Mouse (Mus musculus) neural tube, embryonic 14.5 days (tissue): Measurements from ENCODE around the gene Ccdc144b. TPM values are rescaled to one million over a fixed set of nuclear protein-coding genes. Genes with fewer than 3 reads are reported as not detected.

Experiments
- ATAC-seq: fragments of 200-750 bp; cut with Nextera tagmentation; 2 replicates; pipeline ENCODE4 v1.8.0; 2017; ENCODE audit warnings: low read depth, mild to moderate bottlenecking, moderate TSS enrichment, moderate library complexity
- H3K27ac ChIP-seq: fragments of 300-500 bp; sonication (generic); 2 replicates; pipeline ENCODE4 v1.5.1; 2014; ENCODE audit warnings: low read depth, mild to moderate bottlenecking, control low read depth, low read length, moderate library complexity, mixed read lengths
- H3K27me3 ChIP-seq: fragments of 300-500 bp; sonication (generic); 2 replicates; pipeline ENCODE4 v1.6.1; 2014; ENCODE audit warnings: low read length; ENCODE audit not compliant: control insufficient read depth, insufficient read depth
- H3K36me3 ChIP-seq: fragments of 300-500 bp; sonication (generic); 2 replicates; pipeline ENCODE4 v1.6.1; 2014; ENCODE audit warnings: low read length, mixed read lengths; ENCODE audit not compliant: control insufficient read depth, insufficient read depth
- H3K4me1 ChIP-seq: fragments of 300-500 bp; sonication (generic); 2 replicates; pipeline ENCODE4 v1.6.1; 2014; ENCODE audit warnings: low read length; ENCODE audit not compliant: control insufficient read depth, insufficient read depth
- H3K4me2 ChIP-seq: fragments of 300-500 bp; sonication (generic); 2 replicates; pipeline ENCODE4 v1.6.1; 2014; ENCODE audit warnings: mild to moderate bottlenecking, low read depth, low read length, control low read depth
- H3K4me3 ChIP-seq: fragments of 300-500 bp; sonication (generic); 2 replicates; pipeline ENCODE4 v1.5.1; 2014; ENCODE audit warnings: low read depth, low read length, control low read depth, mixed read lengths
- H3K9ac ChIP-seq: fragments of 300-500 bp; sonication (generic); replicated peaks from 2 replicates; pipeline ENCODE4 v1.6.1; 2014; ENCODE audit warnings: low read depth, mild to moderate bottlenecking, control low read depth, low read length, mixed read lengths
- H3K9me3 ChIP-seq: fragments of 300-500 bp; sonication (generic); 2 replicates; pipeline ENCODE4 v1.6.1; 2016; ENCODE audit warnings: low read length; ENCODE audit not compliant: control insufficient read depth
- WGBS: fragments of 180-500 bp; shearing (Covaris S2); extraction: QIAGEN DNeasy Blood & Tissue Kit; methylation state at CpG from one replicate; pipeline ENCODE4 v1.1.7; 2014; 5-methylcytosine and 5-hydroxymethylcytosine counted together
- polyA plus RNA-seq: library from polyadenylated mRNA; unstranded; fragments of >200 nt; fragmentation: Nextera tagmentation; extraction: Ambion mirVana; gene quantifications from 2 replicates; pipeline ENCODE4 v1.2.1, GENCODE M21; 2014

Gene Ccdc144b
- polyA plus RNA-seq, 1 experiment from 2014 or later = not detected

GRCm38 (mm10) chr3:36004028-36004895 is 49.1 kb downstream of the Ccdc144b start:
- ATAC-seq = no peak
- Histone ChIP-seq H3K9me3 (no peaks in the 10 kb centered on the region), H3K4me3 (no peak overlapping the region), H3K27ac (no peak overlapping the region), H3K9ac (no peak overlapping the region), H3K4me2 (no peak overlapping the region), H3K36me3 (no peaks in the 10 kb centered on the region), H3K27me3 (no peaks in the 10 kb centered on the region), H3K4me1 (0 out of 2 replicates have a peak, but pooled peaks cover 5% of the 10 kb centered on the region)
- 58% methylated on average over 4 of the region's 4 CpGs for WGBS

- Histone ChIP-seq H3K4me2 (peak within 1 kb of the TSS; percentile 73), H3K9ac (peak within 1 kb of the TSS; percentile 68), H3K4me3 (peak within 1 kb of the TSS; percentile 72), H3K27ac (peak within 1 kb of the TSS; percentile 88), H3K27me3 (no peaks in the 10 kb centered on the region), H3K9me3 (no peaks in the 10 kb centered on the region), H3K4me1 (0 out of 2 replicates have a peak, but pooled peaks cover 6% of the 10 kb centered on the region), H3K36me3 (no peaks in the 10 kb centered on the region)
- WGBS = 5% methylated on average over 39 of the region's 39 CpGs
- peak; percentile 100 for ATAC-seq
Measured at GRCm38 (mm10) chr3:36000275-36001239, 52.8 kb downstream of the Ccdc144b start, which contains the start of gene Mccc1. TSS of gene Mccc1 (minus strand) at chr3:36000678.

- 73% methylated on average over 11 of the region's 11 CpGs for WGBS
- Histone ChIP-seq H3K27me3 (no peaks in the 10 kb centered on the region), H3K36me3 (peaks cover 11% of the 10 kb centered on the region), H3K9ac (no peak overlapping the region), H3K4me2 (no peak overlapping the region), H3K27ac (no peak overlapping the region), H3K4me1 (0 out of 2 replicates have a peak, but pooled peaks cover 6% of the 10 kb centered on the region), H3K4me3 (no peak overlapping the region), H3K9me3 (no peaks in the 10 kb centered on the region)
- no peak for ATAC-seq
Measured at GRCm38 (mm10) chr3:35994552-35995531, 58.5 kb downstream of the Ccdc144b start.

GRCm38 (mm10) chr3:35990715-35991114 is 62.6 kb downstream of the Ccdc144b start:
- peaks cover 26% of the 10 kb centered on the region for H3K36me3 ChIP-seq

GRCm38 (mm10) chr3:35988031-35988430 is 65.3 kb downstream of the Ccdc144b start:
- no peaks in the 10 kb centered on the region for H3K4me1 ChIP-seq
- H3K27me3 ChIP-seq = no peaks in the 10 kb centered on the region
- H3K27ac ChIP-seq = no peak overlapping the region
- ATAC-seq = no peak
- H3K36me3 ChIP-seq = peaks cover 35% of the 10 kb centered on the region
- WGBS = 97% methylated on average over 6 of the region's 6 CpGs
- H3K9me3 ChIP-seq = no peaks in the 10 kb centered on the region
- H3K4me2 ChIP-seq = no peak overlapping the region
- H3K4me3 ChIP-seq = no peak overlapping the region
- no peak overlapping the region for H3K9ac ChIP-seq

More at GRCm38 (mm10) chr3:35990715-35991114, 62.6 kb downstream of the Ccdc144b start:
- no peaks in the 10 kb centered on the region for H3K4me1 ChIP-seq
- no peak overlapping the region for H3K4me2 ChIP-seq
- H3K9me3 ChIP-seq = no peaks in the 10 kb centered on the region
- no peak overlapping the region for H3K27ac ChIP-seq
- H3K9ac ChIP-seq = no peak overlapping the region
- 95% methylated on average over 7 of the region's 7 CpGs for WGBS
- no peak for ATAC-seq
- no peaks in the 10 kb centered on the region for H3K27me3 ChIP-seq
- no peak overlapping the region for H3K4me3 ChIP-seq

GRCm38 (mm10) chr3:35986266-35986665 is 67.1 kb downstream of the Ccdc144b start:
- peaks cover 38% of the 10 kb centered on the region for H3K36me3 ChIP-seq
- no peak overlapping the region for H3K4me3 ChIP-seq
- no peaks in the 10 kb centered on the region for H3K4me1 ChIP-seq
- H3K27ac ChIP-seq = no peak overlapping the region
- H3K9ac ChIP-seq = no peak overlapping the region
- H3K9me3 ChIP-seq = no peaks in the 10 kb centered on the region
- H3K27me3 ChIP-seq = no peaks in the 10 kb centered on the region
- no peak for ATAC-seq
- WGBS = 92% methylated on average over 6 of the region's 6 CpGs
- H3K4me2 ChIP-seq = no peak overlapping the region

- Histone ChIP-seq H3K4me1 (no peaks in the 10 kb centered on the region), H3K27ac (no peak overlapping the region), H3K4me3 (no peak overlapping the region), H3K27me3 (no peaks in the 10 kb centered on the region), H3K9me3 (no peaks in the 10 kb centered on the region), H3K4me2 (no peak overlapping the region), H3K36me3 (peaks cover 47% of the 10 kb centered on the region), H3K9ac (no peak overlapping the region)
- WGBS = 80% methylated on average over 7 of the region's 7 CpGs
- ATAC-seq = peak; percentile 51; the same call in 1 of the 2 replicates
Measured at GRCm38 (mm10) chr3:35973551-35973950, 79.8 kb downstream of the Ccdc144b start.

GRCm38 (mm10) chr3:35972985-35973384 is 80.4 kb downstream of the Ccdc144b start:
- no peak overlapping the region for H3K4me3 ChIP-seq
- no peak overlapping the region for H3K4me2 ChIP-seq
- H3K9me3 ChIP-seq = no peaks in the 10 kb centered on the region
- H3K27ac ChIP-seq = no peak overlapping the region
- peaks cover 46% of the 10 kb centered on the region for H3K36me3 ChIP-seq
- WGBS = 77% methylated on average over 4 of the region's 4 CpGs
- no peaks in the 10 kb centered on the region for H3K4me1 ChIP-seq
- no peak overlapping the region for H3K9ac ChIP-seq
- ATAC-seq = no peak
- H3K27me3 ChIP-seq = no peaks in the 10 kb centered on the region
